Mouse (Mus musculus): ENCODE measurements around the gene Vwa7.

Vwa7 gene

GRCm38 (mm10) chr17:35000717-35001451, 15.5 kb upstream of the Vwa7 start, which contains the start of gene Vars:
Gene Vars, plus strand, starts transcription at chr17:35000987.
- in situ Hi-C loops (cut with MseI, MboI), result loop anchor here in 1 of 2 experiments (25.0 kb wide), 1 partner anchor 111 kb away; the partner anchor contains the start of genes Csnk2b, Gpank1, Ly6g5b and Ly6g5c

GRCm38 (mm10) chr17:35001452-35002152, 14.8 kb upstream of the Vwa7 start:
- in situ Hi-C loops (cut with MseI, MboI), result loop anchor here in 1 of 2 experiments (25.0 kb wide), 1 partner anchor 111 kb away; the partner anchor contains the start of genes Csnk2b, Gpank1, Ly6g5b and Ly6g5c

- in situ Hi-C loops (cut with MseI, MboI), result loop anchor here in 1 of 2 experiments (25.0 kb wide), 1 partner anchor 110 kb away; the partner anchor contains the start of genes Csnk2b, Gpank1, Ly6g5b and Ly6g5c
Observed at GRCm38 (mm10) chr17:35002153-35002865, 14.1 kb upstream of the Vwa7 start.

GRCm38 (mm10) chr17:35003022-35003838, 13.1 kb upstream of the Vwa7 start:
- in situ Hi-C loops (cut with MseI, MboI), result loop anchor here in 1 of 2 experiments (25.0 kb wide), 1 partner anchor 109 kb away; the partner anchor contains the start of genes Csnk2b, Gpank1, Ly6g5b and Ly6g5c

- in situ Hi-C loops (cut with MseI, MboI), result loop anchor here in 1 of 2 experiments (25.0 kb wide), 1 partner anchor 108 kb away; the partner anchor contains the start of genes Csnk2b, Gpank1, Ly6g5b and Ly6g5c
Observed at GRCm38 (mm10) chr17:35004075-35004717, 12.2 kb upstream of the Vwa7 start.

- in situ Hi-C loops (cut with MseI, MboI), result loop anchor here in 1 of 2 experiments (25.0 kb wide), 1 partner anchor 107 kb away; the partner anchor contains the start of genes Csnk2b, Gpank1, Ly6g5b and Ly6g5c
Observed at GRCm38 (mm10) chr17:35005158-35005557, 11.2 kb upstream of the Vwa7 start.

GRCm38 (mm10) chr17:35005902-35006301, 10.5 kb upstream of the Vwa7 start:
- in situ Hi-C loops (cut with MseI, MboI), result loop anchor here in 1 of 2 experiments (25.0 kb wide), 1 partner anchor 106 kb away; the partner anchor contains the start of genes Csnk2b, Gpank1, Ly6g5b and Ly6g5c

- in situ Hi-C loops (cut with MseI, MboI), result loop anchor here in 1 of 2 experiments (25.0 kb wide), 1 partner anchor 105 kb away; the partner anchor contains the start of genes Csnk2b, Gpank1, Ly6g5b and Ly6g5c
Observed at GRCm38 (mm10) chr17:35007387-35007991, 8.9 kb upstream of the Vwa7 start.

GRCm38 (mm10) chr17:35009586-35009985, 6.8 kb upstream of the Vwa7 start:
- in situ Hi-C loops (cut with MseI, MboI), result loop anchor here in 1 of 2 experiments (25.0 kb wide), 1 partner anchor 103 kb away; the partner anchor contains the start of genes Csnk2b, Gpank1, Ly6g5b and Ly6g5c

- in situ Hi-C loops (cut with MseI, MboI), result loop anchor here in 1 of 2 experiments (25.0 kb wide), 1 partner anchor 101 kb away; the partner anchor contains the start of genes Csnk2b, Gpank1, Ly6g5b and Ly6g5c
Observed at GRCm38 (mm10) chr17:35011440-35011839, 4.9 kb upstream of the Vwa7 start.

GRCm38 (mm10) chr17:35012430-35012829, 3.9 kb upstream of the Vwa7 start:
- in situ Hi-C loops (cut with MseI, MboI), result loop anchor here in 1 of 2 experiments (25.0 kb wide), 1 partner anchor 100 kb away; the partner anchor contains the start of genes Csnk2b, Gpank1, Ly6g5b and Ly6g5c

- in situ Hi-C loops (cut with MseI, MboI), result loop anchor here in 1 of 2 experiments (25.0 kb wide), 1 partner anchor 99 kb away; the partner anchor contains the start of genes Csnk2b, Gpank1, Ly6g5b and Ly6g5c
Observed at GRCm38 (mm10) chr17:35013221-35013620, 3.2 kb upstream of the Vwa7 start.

GRCm38 (mm10) chr17:35015296-35015695, 1.1 kb upstream of the Vwa7 start:
- in situ Hi-C loops (cut with MseI, MboI), result loop anchor here in 1 of 2 experiments (25.0 kb wide), 1 partner anchor 97 kb away; the partner anchor contains the start of genes Csnk2b, Gpank1, Ly6g5b and Ly6g5c

- in situ Hi-C loops (cut with MseI, MboI), result loop anchor here in 1 of 2 experiments (25.0 kb wide), 1 partner anchor 95 kb away; the partner anchor contains the start of genes Csnk2b, Gpank1, Ly6g5b and Ly6g5c
Observed at GRCm38 (mm10) chr17:35016791-35017705, 669 bp downstream of the Vwa7 start.

- in situ Hi-C loops (cut with MseI, MboI), result loop anchor here in 1 of 2 experiments (25.0 kb wide), 1 partner anchor 95 kb away; the partner anchor contains the start of genes Csnk2b, Gpank1, Ly6g5b and Ly6g5c
Observed at GRCm38 (mm10) chr17:35017706-35018030, 1.3 kb downstream of the Vwa7 start.

- in situ Hi-C loops (cut with MseI, MboI), result loop anchor here in 1 of 2 experiments (25.0 kb wide), 1 partner anchor 94 kb away; the partner anchor contains the start of genes Csnk2b, Gpank1, Ly6g5b and Ly6g5c
Observed at GRCm38 (mm10) chr17:35018171-35018570, 1.8 kb downstream of the Vwa7 start.

- in situ Hi-C loops (cut with MseI, MboI), result loop anchor here (5.0 to 25.0 kb wide), 2 partner anchors 87 to 92 kb away; partner anchors contain the start of genes Ly6g5c (in 2 of the 2), Csnk2b (in 1 of the 2), Gpank1 (in 1 of the 2) and Ly6g5b (in 1 of the 2)
Observed at GRCm38 (mm10) chr17:35019894-35020293, 3.5 kb downstream of the Vwa7 start.

Measured in mouse trophoblast stem cell (cell line).